Mouse (Mus musculus): ENCODE data around the gene Thrb.

DNA sequence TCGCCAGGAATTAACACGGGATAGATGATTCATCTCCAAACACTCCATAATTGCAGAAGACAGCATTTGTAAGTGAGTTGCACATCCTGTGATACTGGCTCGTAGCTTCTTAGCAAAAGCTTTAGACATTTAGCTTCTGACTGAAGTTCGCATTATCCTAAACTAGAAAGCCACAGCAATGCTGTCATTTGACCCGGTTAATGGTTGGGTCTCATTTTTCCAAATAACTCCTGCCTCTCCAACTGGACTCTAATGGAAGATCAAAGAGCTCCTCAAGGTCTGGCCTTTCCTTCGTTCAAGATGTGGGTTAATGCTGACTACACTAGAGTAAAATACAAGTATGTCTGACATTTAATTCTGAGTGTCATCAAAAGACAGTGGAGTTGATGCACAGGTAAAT is 208.3 kb downstream of the Thrb start:
- TF ChIP-seq POLR2A (IDR thresholded peaks at IDR 0.05; ENCODE audit: borderline replicate concordance, insufficient read depth, low read length) (no peak), CTCF (IDR thresholded peaks at IDR 0.05; ENCODE audit: borderline replicate concordance, insufficient read depth, low read depth, low read length) (no peak)
